Mouse (Mus musculus): Measurements from ENCODE around the gene Nol4l. TPM values are rescaled to one million over a fixed set of nuclear protein-coding genes. Genes with fewer than 3 reads are reported as not detected.

Gene Nol4l
- polyA plus RNA-seq, 1 experiment from 2014 or later, result 13.2 TPM

DNA sequence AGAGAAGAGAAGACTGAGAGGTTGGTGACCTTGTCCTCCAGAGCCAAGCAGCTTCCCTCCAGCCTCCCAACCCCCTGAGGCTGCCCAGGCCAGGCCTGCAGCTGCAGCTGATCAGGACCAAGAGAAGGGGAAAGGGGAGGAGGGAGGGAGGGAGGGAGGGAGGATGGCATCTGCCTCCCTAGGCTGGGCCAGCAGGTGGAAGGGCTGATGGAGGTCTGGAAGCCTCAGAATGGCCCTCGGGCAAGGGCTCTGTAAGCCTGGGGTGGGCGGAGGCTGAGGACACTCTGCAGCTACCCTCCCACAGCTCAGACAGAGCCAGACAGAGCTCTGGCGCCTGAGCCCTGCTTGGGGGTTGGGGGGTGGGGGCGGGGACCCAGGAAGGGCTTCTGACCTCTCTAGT is 7.5 kb downstream of the Nol4l start:
- no peak overlapping the region for H3K4me2 ChIP-seq (replicated peaks)
- no peak; the same call in 1 of the 2 replicates for ATAC-seq (ENCODE audit: low FRiP score, low read depth)
- no peaks in the 10 kb centered on the region for H3K36me3 ChIP-seq
- no peak overlapping the region for H3K4me3 ChIP-seq
- H3K27ac ChIP-seq, result no peak overlapping the region
- 23% methylated on average over 4 of the region's 4 CpGs for WGBS
- no peaks in the 10 kb centered on the region for H3K9me3 ChIP-seq
- no peak overlapping the region for H3K9ac ChIP-seq
- peaks cover 19% of the 10 kb centered on the region for H3K4me1 ChIP-seq
- peaks cover 32% of the 10 kb centered on the region for H3K27me3 ChIP-seq

- WGBS, result 78% methylated on average over 9 of the region's 9 CpGs
- H3K4me1 ChIP-seq, result peaks cover 8% of the 10 kb centered on the region; the same call in 1 of the 2 replicates
Observed at GRCm38 (mm10) chr2:153520057-153520456, 9.7 kb downstream of the Nol4l start.

GRCm38 (mm10) chr2:153516961-153517360 is 12.8 kb downstream of the Nol4l start:
- no peaks in the 10 kb centered on the region for H3K36me3 ChIP-seq
- H3K27ac ChIP-seq, result no peak overlapping the region
- H3K4me3 ChIP-seq, result no peak overlapping the region
- H3K9me3 ChIP-seq, result no peaks in the 10 kb centered on the region
- no peaks in the 10 kb centered on the region for H3K27me3 ChIP-seq
- 44% methylated on average over 4 of the region's 4 CpGs for WGBS
- H3K4me1 ChIP-seq, result peaks cover under 1% of the 10 kb centered on the region; the same call in 1 of the 2 replicates
- no peak overlapping the region for H3K9ac ChIP-seq
- ATAC-seq (ENCODE audit: low FRiP score, low read depth), result no peak
- H3K4me2 ChIP-seq (replicated peaks), result no peak overlapping the region

More at GRCm38 (mm10) chr2:153520057-153520456, 9.7 kb downstream of the Nol4l start:
- H3K9me3 ChIP-seq, result no peaks in the 10 kb centered on the region
- no peak overlapping the region for H3K4me3 ChIP-seq
- H3K36me3 ChIP-seq, result no peaks in the 10 kb centered on the region
- no peak overlapping the region for H3K4me2 ChIP-seq (replicated peaks)
- peaks cover 10% of the 10 kb centered on the region; the same call in 1 of the 2 replicates for H3K27me3 ChIP-seq
- no peak overlapping the region for H3K27ac ChIP-seq
- no peak overlapping the region for H3K9ac ChIP-seq
- ATAC-seq (ENCODE audit: low FRiP score, low read depth), result no peak

- ATAC-seq (ENCODE audit: low FRiP score, low read depth), result no peak
- H3K36me3 ChIP-seq, result no peaks in the 10 kb centered on the region
- no peaks in the 10 kb centered on the region for H3K4me1 ChIP-seq
- H3K27me3 ChIP-seq, result no peaks in the 10 kb centered on the region
- no peak overlapping the region for H3K4me2 ChIP-seq (replicated peaks)
- no peak overlapping the region for H3K4me3 ChIP-seq
- no peaks in the 10 kb centered on the region for H3K9me3 ChIP-seq
- 87% methylated on average over 6 of the region's 6 CpGs for WGBS
- H3K9ac ChIP-seq, result no peak overlapping the region
- no peak overlapping the region for H3K27ac ChIP-seq
Observed at GRCm38 (mm10) chr2:153515582-153515981, 14.2 kb downstream of the Nol4l start.

DNA sequence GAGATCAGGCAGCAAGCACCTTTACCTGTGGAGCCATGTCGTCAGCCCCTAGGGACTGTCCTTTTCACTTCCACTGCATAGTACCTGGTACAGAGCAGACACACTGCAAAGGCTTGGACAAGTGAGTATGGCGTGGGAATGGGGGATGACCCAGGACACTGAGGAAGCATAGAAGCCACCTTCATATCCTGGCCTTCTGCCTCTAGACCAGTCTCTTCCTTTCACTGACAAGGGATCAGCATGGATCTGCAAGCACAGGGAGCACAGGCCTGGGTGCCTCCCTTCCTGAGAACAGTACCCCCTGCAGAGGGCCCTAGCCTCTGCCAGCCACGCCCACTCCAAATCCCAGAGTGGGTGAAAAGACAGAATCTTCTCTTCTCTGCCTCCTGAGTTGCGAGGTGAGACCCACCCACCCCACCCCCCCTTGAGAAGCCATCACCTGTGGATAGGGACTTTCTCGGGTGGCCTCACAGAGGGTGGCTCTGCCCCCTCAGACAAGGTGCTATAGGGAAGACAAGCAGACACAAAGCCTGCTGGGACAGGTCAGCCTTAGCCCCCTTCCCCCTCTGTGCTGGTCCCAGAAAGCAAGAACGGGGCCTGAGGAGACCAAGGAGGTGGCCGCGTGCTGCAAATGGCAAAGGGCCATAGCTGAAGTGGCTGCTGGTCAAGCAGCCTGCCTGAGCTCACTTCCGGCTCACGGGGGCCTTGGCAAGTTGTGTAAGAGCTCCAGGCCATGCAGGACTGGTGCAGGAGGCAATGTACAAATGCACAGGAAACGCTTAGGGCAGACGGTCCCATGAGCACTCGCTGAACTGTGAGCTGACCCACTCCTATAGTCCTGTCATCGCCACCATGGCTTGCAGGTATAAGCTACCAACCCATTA is 15.0 kb downstream of the Nol4l start:
- WGBS, result 78% methylated on average over 14 of the region's 14 CpGs
- Histone ChIP-seq H3K9ac (no peak overlapping the region), H3K27me3 (no peaks in the 10 kb centered on the region), H3K9me3 (no peaks in the 10 kb centered on the region), H3K4me3 (no peak overlapping the region), H3K4me1 (peaks cover 1% of the 10 kb centered on the region; the same call in 1 of the 2 replicates), H3K4me2 (replicated peaks) (no peak overlapping the region), H3K27ac (no peak overlapping the region), H3K36me3 (no peaks in the 10 kb centered on the region)
- ATAC-seq (ENCODE audit: low FRiP score, low read depth), result no peak

DNA sequence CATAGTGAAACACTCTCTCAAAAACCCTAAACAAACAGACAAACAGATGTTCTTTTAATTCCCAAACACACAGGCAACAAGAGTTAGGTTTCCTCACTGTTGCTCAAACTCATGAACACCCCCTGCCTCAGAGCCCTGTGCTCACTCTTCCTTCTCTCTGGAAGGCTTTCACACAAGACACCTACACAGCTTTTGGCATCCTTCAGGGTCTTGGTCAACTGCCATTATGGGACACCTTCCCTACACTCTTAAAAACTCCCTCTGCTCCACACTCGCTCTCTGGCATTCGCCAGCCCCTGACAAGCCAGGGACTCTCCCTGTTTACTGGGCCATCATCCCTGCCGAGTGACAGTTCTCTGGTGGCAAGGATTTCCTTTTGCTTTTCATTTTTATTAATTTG is 15.8 kb downstream of the Nol4l start:
- ATAC-seq (ENCODE audit: low FRiP score, low read depth), result no peak
- no peak overlapping the region for H3K27ac ChIP-seq
- H3K4me2 ChIP-seq (replicated peaks), result no peak overlapping the region
- H3K9me3 ChIP-seq, result no peaks in the 10 kb centered on the region
- H3K27me3 ChIP-seq, result peaks cover 3% of the 10 kb centered on the region; the same call in 1 of the 2 replicates
- no peak overlapping the region for H3K4me3 ChIP-seq
- peaks cover 9% of the 10 kb centered on the region for H3K4me1 ChIP-seq
- H3K9ac ChIP-seq, result no peak overlapping the region
- H3K36me3 ChIP-seq, result no peaks in the 10 kb centered on the region
- 85% methylated on average over 3 of the region's 3 CpGs for WGBS

DNA sequence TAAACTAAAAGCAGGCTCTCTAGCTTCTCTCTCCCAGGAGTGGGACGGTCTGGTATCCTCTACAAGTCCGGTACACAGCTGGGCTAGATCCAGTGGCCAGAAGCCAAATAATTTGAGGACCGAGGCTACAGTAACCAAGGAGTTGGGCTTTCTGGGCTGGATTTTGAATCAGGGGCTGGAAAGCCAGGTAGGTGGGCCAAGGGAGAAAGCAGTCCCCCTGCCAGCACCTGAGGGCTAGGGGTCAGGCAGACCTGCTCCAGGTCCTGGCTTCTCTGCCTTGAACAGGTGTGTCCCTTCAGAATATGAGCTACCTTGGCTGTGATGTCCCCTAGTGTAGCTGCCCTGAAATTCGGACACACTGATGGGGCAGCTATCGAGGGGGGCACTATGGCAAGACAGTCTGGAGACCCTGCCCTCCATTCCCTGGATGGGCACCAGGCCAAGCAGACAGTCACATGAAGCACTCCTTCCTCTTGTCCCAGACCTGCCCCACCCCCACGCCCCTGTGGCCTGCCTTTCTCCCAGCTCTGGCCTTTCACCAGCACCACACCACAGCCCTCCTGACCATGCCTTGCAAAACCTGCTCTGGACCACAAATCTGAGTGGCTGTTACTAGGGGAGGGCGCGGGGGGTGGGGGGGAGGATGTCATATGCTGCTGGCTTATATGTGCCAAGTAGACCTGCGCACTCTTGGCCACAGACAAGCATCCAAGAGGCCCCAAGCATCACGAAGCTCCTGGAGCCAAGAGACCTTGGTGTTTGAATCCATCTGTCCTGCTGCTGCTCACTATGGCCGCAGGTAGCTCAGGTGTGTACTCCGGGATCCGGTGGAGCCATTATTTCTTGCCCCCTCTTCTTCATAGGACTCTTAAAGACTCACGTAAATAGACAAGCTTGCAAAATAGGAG is 17.1 kb downstream of the Nol4l start:
- H3K27ac ChIP-seq, result no peak overlapping the region
- H3K4me2 ChIP-seq (replicated peaks), result no peak overlapping the region
- 78% methylated on average over 14 of the region's 14 CpGs for WGBS
- no peaks in the 10 kb centered on the region for H3K36me3 ChIP-seq
- H3K4me1 ChIP-seq, result peaks cover 10% of the 10 kb centered on the region
- H3K9me3 ChIP-seq, result no peaks in the 10 kb centered on the region
- peaks cover 9% of the 10 kb centered on the region; the same call in 1 of the 2 replicates for H3K27me3 ChIP-seq
- H3K4me3 ChIP-seq, result no peak overlapping the region
- no peak for ATAC-seq (ENCODE audit: low FRiP score, low read depth)
- H3K9ac ChIP-seq, result no peak overlapping the region

- ATAC-seq (ENCODE audit: low FRiP score, low read depth), result no peak
- Histone ChIP-seq H3K4me2 (replicated peaks) (no peak overlapping the region), H3K4me1 (peaks cover 10% of the 10 kb centered on the region), H3K9me3 (no peaks in the 10 kb centered on the region), H3K4me3 (no peak overlapping the region), H3K9ac (no peak overlapping the region), H3K36me3 (no peaks in the 10 kb centered on the region), H3K27me3 (peaks cover 9% of the 10 kb centered on the region; the same call in 1 of the 2 replicates), H3K27ac (no peak overlapping the region)
- 50% methylated on average over 6 of the region's 6 CpGs for WGBS
Observed at GRCm38 (mm10) chr2:153511562-153511961, 18.2 kb downstream of the Nol4l start.

DNA sequence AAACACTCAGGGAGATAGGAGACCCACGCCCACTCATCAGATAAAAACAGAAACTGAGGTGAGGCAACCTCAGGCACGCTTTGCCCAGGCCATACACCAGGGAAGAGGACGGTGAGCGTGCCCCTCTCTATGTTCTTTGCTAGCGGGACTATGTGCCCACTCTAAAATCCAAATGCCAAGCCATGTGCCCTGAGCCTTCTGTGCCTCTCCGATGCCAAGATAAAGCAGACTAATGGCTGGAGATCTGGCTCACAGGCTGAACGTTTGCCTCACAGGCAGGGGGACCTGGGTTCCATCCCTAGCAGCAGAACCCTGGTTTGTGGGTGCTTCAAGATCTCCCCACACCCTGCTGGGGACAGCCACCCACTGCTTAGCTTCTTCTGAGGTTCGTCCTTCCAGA is 19.6 kb downstream of the Nol4l start:
- Histone ChIP-seq H3K4me2 (replicated peaks) (no peak overlapping the region), H3K27me3 (peaks cover 9% of the 10 kb centered on the region; the same call in 1 of the 2 replicates), H3K9ac (no peak overlapping the region), H3K27ac (no peak overlapping the region), H3K4me1 (peaks cover 10% of the 10 kb centered on the region), H3K36me3 (no peaks in the 10 kb centered on the region), H3K9me3 (no peaks in the 10 kb centered on the region), H3K4me3 (no peak overlapping the region)
- WGBS, result 87% methylated on average over 8 of the region's 8 CpGs
- ATAC-seq (ENCODE audit: low FRiP score, low read depth), result no peak

- H3K4me3 ChIP-seq, result no peak overlapping the region
- peaks cover 10% of the 10 kb centered on the region for H3K4me1 ChIP-seq
- H3K36me3 ChIP-seq, result no peaks in the 10 kb centered on the region
- peak overlapping the region; percentile 45 for H3K9ac ChIP-seq
- H3K4me2 ChIP-seq (replicated peaks), result no peak overlapping the region
- no peaks in the 10 kb centered on the region for H3K9me3 ChIP-seq
- H3K27me3 ChIP-seq, result peaks cover 9% of the 10 kb centered on the region; the same call in 1 of the 2 replicates
- 0 out of 2 replicates have a peak, but pooled peaks have one; percentile 12 for ATAC-seq (ENCODE audit: low FRiP score, low read depth)
- no peak overlapping the region for H3K27ac ChIP-seq
- 18% methylated on average over 17 of the region's 18 CpGs for WGBS
Observed at GRCm38 (mm10) chr2:153509211-153510029, 20.4 kb downstream of the Nol4l start.

DNA sequence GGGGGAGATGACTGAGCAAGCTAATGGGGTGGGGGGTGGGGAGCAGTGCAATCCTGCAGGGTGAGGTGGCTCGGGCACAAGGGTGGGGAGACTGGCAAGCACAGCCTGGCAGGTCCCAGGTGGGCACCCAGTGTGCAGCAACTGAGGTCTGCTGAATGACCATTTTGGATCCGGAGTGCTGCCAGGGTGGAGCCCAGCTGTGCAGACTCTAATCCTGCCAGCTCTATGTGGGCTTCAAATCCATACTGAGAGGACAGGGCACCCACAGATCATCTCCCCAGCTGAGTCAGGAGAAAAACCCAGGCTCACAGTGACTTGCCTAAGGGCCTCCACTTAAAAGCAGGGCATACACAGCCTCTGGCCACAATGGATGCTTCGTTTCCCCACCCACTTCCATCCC is 21.4 kb downstream of the Nol4l start:
- peaks cover 10% of the 10 kb centered on the region for H3K4me1 ChIP-seq
- no peak overlapping the region for H3K4me2 ChIP-seq (replicated peaks)
- H3K9me3 ChIP-seq, result no peaks in the 10 kb centered on the region
- no peak overlapping the region for H3K27ac ChIP-seq
- WGBS, result 76% methylated on average over 3 of the region's 3 CpGs
- ATAC-seq (ENCODE audit: low FRiP score, low read depth), result no peak
- H3K27me3 ChIP-seq, result peaks cover 9% of the 10 kb centered on the region; the same call in 1 of the 2 replicates
- no peak overlapping the region for H3K4me3 ChIP-seq
- H3K9ac ChIP-seq, result no peak overlapping the region
- no peaks in the 10 kb centered on the region for H3K36me3 ChIP-seq

Measured in limb, embryonic 13.5 days (tissue).